Mouse (Mus musculus): Measurements from ENCODE around the gene Atpaf1. TPM values are rescaled to one million over a fixed set of nuclear protein-coding genes. Genes with fewer than 3 reads are reported as not detected.

The Atpaf1 gene
- polyA plus RNA-seq, 2 experiments from 2014 or later = 16.6 to 19.2 TPM

DNA sequence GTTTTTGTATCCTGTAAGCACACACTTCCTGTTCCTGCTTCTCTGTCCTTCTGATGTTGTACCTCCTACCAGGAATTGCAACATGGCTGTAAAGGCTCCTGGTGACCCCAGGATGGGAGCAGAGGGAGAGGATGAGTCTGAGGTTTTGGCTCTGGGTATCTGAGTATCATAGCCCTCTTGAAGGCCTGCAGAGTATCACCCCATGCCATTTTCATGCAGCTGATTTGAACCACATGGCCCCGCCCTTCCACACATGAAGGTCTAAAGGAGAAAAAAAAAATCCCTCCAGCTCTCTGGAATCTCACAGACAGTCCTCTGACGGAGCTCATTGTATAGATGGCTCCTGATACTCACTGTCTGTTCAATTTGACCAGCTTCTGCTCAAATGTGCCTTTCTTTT lies 65.5 kb downstream of the Atpaf1 start:
- ATAC-seq = no peak

DNA sequence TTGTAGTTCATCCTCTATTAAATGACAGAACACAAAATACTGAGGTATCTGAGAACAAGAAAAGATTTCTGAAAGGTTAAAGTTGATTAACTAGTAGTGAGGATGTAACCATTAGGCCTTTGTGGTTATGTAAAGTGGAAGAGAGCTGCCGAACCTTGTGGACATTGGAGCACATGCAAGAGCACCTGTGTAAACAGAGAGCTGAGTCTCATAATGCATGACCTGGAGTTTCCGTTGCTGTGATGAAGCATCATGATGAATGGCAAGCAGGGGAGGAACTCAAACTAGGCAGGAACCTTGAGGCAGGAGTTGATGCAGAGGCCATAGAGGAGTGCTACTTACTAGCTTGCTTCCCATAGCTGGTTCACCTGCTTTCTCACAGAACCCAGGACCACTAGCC lies 66.0 kb downstream of the Atpaf1 start:
- ATAC-seq = no peak

DNA sequence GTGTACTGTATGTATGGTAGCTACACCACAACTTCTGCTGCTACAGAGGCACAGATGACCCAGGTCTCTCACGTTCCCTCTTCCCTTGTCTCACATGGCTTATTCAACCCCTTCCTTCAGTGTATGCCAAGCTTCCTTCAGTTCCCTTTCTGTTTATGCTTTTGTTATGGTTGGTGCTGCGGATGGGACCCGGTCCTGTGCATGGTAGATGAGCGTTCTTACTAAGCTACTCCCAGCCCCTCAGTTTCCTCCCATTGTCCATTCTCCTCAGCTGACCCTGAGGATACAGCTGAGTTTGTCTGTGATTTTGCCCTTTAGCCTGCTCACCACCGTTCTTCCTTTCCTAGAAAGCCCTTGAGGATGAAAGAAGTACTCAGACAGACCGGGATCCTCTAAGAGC lies 67.0 kb downstream of the Atpaf1 start:
- no peak for ATAC-seq

DNA sequence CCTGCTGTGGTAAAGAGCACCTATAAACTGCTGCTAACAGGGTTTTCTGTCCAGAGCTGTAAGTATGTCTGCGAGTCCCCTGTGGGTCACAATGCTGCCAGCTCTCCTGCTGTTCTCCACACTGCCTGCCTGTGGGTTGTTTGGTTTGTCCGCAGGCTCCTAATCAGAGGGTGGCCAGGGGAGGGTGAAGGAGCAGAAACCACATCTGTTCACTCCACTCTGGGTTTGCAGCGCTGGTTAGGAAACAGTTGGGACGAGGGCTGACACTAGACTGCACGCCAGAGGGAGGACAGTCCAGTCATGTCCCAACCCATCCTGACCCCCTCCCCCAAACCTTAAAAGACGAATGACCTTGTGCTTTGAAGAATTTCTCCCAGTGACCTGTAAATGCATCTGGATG lies 70.5 kb downstream of the Atpaf1 start:
- no peak for ATAC-seq

DNA sequence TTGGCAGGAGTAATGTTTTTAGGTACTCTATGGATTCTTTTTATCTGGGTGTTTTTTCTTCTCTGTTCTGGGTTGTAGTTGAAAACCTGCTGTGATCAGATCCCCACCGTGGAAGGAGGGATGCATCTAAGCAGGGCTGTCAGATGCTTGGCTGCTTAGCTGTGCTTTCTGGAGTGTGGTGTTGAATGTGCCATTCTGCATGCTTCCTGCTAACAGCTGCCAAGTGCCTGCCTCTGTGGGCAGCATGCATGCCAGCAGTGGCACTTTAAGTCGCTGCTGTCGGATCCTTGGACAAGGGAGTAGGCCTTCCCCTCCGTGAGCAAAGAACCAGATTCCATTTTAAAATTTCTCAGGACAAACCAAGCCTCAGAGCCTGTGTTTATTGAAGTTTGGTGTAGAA lies 71.0 kb downstream of the Atpaf1 start:
- ATAC-seq = no peak

DNA sequence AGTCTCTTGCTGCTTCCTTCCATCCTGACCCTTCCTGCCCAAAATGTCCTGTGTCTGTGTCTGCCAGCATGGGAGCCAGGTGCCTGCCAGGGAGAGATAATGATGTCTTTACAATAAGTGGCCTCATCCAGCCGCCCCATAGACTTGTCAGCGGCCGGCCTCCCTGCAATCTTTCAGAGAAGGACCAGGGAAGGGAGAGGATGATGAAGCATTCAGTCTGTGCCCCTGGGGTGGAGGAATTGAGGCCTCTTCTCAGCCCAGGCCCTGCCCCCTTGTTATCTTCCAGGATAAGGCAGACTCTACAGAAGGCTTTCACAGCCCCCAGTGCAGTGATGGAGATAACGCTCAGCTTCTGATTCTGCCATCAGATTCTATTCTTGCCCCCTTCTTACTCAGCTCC lies 71.7 kb downstream of the Atpaf1 start:
- no peak for ATAC-seq

DNA sequence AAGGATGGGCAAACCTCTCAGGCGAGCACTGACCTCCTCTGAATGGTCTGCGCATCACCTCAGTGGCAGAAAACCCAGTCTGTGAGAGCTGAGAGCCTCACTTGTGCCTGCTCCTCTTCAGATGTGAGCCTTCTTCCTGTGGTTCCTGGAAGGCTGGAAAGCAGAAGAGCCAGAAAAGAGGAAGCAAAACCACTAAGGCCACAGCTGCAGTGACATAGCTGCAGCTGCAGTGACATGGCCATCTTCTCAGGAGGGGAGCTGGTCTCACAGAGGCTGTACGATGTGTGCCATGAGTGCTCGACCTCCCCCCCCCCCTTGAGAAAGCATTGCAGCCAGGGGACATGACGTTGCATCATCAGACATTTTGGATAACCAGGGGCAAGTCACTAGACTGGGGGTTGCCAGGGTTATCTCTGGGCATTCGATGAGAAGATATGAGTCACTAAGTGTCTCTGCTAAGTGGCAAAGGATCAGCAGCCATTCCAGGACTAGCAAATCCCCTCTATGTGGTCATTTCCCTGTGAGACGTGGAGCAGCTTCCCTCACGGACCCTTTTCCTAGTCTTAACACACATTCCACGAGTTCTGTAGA lies 72.8 kb downstream of the Atpaf1 start:
- ATAC-seq = no peak

DNA sequence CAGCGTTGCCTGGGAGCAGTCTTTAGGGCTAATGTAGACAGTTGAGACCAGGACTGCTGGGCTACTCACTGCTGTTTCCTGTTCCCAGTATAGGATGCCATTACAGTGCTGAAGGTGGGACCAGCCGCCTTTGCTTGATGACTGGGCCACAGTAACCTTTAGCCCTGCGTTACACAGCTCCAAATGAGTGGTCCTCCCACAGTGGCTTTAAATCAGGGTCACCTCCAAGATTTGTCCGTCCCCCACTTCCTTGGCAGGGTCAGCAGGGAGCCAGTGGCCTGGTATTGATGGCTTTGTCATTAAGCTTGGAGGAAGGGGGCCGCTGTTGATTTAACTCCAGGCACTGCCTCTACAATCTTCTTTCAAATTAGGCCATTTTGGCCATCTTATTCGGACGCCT lies 78.7 kb downstream of the Atpaf1 start:
- no peak for ATAC-seq

DNA sequence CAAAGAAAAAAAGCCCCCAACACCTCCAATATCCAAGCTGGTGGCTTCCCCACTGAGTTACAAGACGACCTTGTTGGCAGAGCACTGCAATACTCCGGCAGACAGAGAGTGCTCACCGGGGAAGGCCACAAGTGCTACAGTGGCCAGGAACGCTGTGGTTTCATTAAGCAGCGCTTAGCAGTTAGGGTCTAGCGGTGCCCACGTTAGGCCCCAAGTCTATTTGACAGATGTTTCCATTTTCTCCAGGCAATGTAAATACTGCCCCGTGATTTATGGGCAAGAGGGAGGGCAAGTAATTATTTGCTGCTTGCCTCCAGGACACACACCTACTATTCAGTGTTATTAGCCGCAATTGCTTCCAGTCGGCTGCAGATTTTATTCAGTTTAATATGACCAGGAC lies 79.3 kb downstream of the Atpaf1 start:
- no peak for ATAC-seq

Other genes with a start within 250 kb of the Atpaf1 start
- not detected for gene Cyp4a31, start 221.2 kb upstream of the Atpaf1 start, polyA plus RNA-seq (2017; shearing (Covaris generic))
- gene Cyp4a32, start 183.8 kb upstream of the Atpaf1 start, polyA plus RNA-seq (2017; shearing (Covaris generic)) = not detected
- gene Cyp4b1, start 137.1 kb upstream of the Atpaf1 start, polyA plus RNA-seq (2017; shearing (Covaris generic)) = not detected
- 10 to 100 TPM; 42.7 to 43.1 TPM for gene Efcab14, start 47.1 kb upstream of the Atpaf1 start, polyA plus RNA-seq (2017; shearing (Covaris generic))
- 1 to 10 TPM in 1 of 2 experiments, under 1 TPM in 1; 0.42 to 2.6 TPM for gene Tex38, start 3.8 kb upstream of the Atpaf1 start, polyA plus RNA-seq (2017; shearing (Covaris generic))
- 10 to 100 TPM; 13.5 to 15.8 TPM for gene Mob3c, start 43.3 kb downstream of the Atpaf1 start, polyA plus RNA-seq (2017; shearing (Covaris generic))
- 10 to 100 TPM; 43.4 to 47.5 TPM for gene Mknk1, start 54.4 kb downstream of the Atpaf1 start, polyA plus RNA-seq (2017; shearing (Covaris generic))
- not detected for gene Kncn, start 99.6 kb downstream of the Atpaf1 start, polyA plus RNA-seq (2017; shearing (Covaris generic))
- gene 6430628N08Rik, start 105.9 kb downstream of the Atpaf1 start, polyA plus RNA-seq (2017; shearing (Covaris generic)) = not detected
- not detected for gene Dmbx1, start 155.1 kb downstream of the Atpaf1 start, polyA plus RNA-seq (2017; shearing (Covaris generic))
- gene Faah, start 233.1 kb downstream of the Atpaf1 start, polyA plus RNA-seq (2017; shearing (Covaris generic)) = 10 to 100 TPM; 48.1 to 85.6 TPM

Data from CD4-positive, CD25-positive, alpha-beta regulatory T cell, adult 4 months (primary cell).